Mouse (Mus musculus) adrenal gland, postnatal 4 days (tissue): Measurements from ENCODE around the gene Hnrnpa1. TPM values are rescaled to one million over a fixed set of nuclear protein-coding genes. Genes with fewer than 3 reads are reported as not detected.

ENCODE experiments used
- DNase-seq, 2 experiments: peaks; one replicate each; pipeline ENCODE4 v3.0.0; 2021 to 2022; ENCODE audit warnings: low spot score in 2 of 2, mixed read lengths in 2 of 2
- long read RNA-seq, 2 experiments: library from polyadenylated mRNA; stranded (forward); transcript quantifications; one replicate each; pipeline ENCODE4 v2.0.0; 2021
- total RNA-seq, 2 experiments: library from RNA; stranded (reverse); gene quantifications; 2 replicates each; pipeline ENCODE4 v1.2.3; 2021

Gene Hnrnpa1
- total RNA-seq, result 100 to 1,000 TPM; 404 to 457 TPM
- long read RNA-seq, experiment 1, transcript Hnrnpa1-201 (11 exons, 1,918 nt), result minor isoform, 25 of 267 reads
- long read RNA-seq, experiment 1, transcript Hnrnpa1-202 (10 exons, 1,737 nt), result major isoform, 167 of 267 reads
- long read RNA-seq, experiment 1, transcript Hnrnpa1-203 (11 exons, 1,283 nt), result minor isoform, 16 of 267 reads
- long read RNA-seq, experiment 1, partial matches to known transcripts, result 35 of 267 reads
- long read RNA-seq, experiment 1, other reads (novel, unspliced or antisense), result 23 of 267 reads
- long read RNA-seq, experiment 2, transcript Hnrnpa1-203 (11 exons, 1,283 nt), result minor isoform, 33 of 414 reads
- long read RNA-seq, experiment 2, transcript Hnrnpa1-202 (10 exons, 1,737 nt), result major isoform, 253 of 414 reads
- long read RNA-seq, experiment 2, transcript Hnrnpa1-201 (11 exons, 1,918 nt), result minor isoform, 69 of 414 reads
- long read RNA-seq, experiment 2, partial matches to known transcripts, result 37 of 414 reads
- long read RNA-seq, experiment 2, other reads (novel, unspliced or antisense), result 19 of 414 reads

DNA sequence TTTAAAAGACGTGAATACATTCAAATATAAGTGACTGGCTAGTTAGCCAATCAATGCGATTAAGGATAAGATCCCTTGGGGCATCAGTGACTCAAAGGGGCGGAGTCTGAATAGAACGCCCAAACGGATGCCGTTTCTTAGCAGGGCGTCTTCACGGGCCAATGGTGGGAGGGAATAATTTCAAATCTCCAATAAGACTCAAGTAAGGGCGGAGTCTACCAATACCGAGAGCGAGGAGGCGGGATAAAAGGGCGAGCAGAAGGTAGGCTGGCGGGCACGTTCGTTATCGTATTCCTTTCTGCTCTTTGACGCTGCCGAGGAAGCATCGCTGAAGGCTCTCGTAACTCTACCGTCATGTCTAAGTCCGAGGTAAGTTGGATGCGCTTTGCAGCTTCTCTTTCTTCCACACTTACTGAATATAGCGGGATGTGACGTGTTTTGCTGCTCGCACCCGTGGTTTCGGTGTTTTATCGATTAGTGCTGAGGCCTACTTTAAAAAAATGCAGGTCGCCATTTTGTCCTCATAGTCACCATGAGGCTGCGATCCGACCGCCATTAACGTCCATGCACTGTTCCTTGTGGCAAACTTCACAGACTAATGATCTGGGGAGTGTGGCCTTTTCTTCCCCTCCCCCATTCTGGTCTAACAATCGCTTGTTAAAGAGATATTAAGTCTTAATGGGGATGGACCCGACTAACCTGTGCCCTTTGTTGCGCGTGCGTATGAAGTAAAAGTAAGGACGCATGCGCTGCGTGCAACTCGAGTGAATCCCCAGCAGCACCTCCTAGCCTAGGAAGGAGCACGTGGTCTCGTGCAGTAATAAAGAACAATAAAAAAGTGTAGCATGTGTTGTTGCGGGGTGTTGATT is at the start of gene Hnrnpa1:
Gene Hnrnpa1 (plus strand): TSS at position 273 of the 869 bp plus-strand sequence.
- DNase-seq, result peak; percentile 72 to 80

DNA sequence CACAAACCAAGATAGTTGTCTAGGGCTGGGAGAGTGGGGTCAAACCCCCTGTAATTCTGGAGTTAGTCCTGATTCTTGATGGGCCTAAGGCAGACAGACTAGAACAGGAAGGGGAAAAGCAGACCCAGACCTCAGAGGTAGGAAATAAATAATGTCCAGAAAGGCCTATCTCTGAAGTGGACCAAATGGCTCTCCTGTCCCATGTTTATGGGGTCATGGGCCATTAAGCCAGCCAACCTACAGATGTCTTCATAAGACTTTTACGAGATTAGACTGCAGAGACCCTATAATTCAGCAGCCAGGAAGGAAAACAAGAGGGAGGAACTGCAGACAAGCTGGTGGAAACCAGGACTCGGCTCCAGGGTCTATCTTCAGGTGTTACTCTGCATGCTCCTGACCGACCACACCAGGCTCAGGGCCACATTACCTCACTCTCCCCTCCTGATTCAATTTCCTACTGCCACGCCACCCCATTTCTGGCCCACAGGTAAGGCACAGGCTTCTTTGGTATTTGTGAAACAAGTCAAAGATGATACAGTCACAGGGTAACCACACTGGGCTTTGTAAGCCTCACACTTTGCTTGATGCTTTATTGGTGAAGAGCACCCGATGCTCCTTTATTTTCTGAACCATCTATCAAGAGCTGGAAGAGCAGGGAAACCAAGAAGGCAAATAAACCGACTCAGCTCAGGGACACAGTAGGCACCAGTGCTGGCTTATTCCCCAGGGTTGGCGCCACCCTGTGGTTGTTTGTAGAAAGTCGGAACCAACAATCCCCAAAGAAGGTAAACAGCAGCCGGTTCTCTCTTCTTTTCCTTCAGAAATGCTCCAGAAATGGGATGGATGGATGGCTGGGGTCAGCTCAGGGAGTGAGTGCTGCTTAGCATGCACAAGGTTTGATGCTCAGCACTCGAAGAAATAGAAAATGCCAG is 49.4 kb upstream of the Hnrnpa1 start:
- DNase-seq, result peak in 1 of 2 experiments; percentile 29

DNA sequence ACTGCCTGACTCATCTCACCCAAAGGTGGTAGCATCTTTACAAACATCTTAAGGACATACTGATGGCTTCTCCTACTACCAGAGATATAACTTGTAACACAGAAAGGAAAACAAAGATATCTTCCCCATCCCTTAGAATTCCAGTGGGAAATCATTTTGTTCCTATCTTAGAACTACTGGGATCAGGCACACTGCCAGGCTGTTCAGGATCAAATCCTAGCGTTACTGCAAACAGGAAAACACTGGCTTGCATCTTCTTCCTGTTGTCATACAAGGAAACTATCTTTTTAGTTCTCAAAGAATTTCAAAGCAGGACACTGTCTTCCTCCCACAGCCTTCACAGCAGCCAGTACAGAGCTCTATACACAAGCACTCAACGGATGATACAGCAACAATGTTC is 46.6 kb upstream of the Hnrnpa1 start:
- no peak for DNase-seq

DNA sequence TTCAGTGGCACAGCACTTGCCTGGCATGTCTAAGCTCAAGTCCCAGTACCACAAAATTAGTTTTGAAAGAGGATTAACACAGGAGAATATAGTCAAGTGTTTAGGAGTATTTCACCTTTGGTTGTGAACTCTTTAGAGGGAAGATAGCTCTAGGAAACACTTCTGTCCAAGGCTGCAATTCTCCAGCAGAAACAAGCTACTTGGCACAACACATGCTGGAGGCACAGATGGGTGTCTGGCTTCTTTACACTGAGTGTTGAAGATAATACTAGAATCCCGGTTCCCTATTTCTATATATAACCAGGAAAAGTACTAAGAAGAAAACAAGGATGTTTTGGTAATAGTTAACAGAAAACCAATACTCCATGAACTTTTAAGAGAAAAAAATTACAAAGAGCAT is 43.4 kb upstream of the Hnrnpa1 start:
- DNase-seq, result no peak

DNA sequence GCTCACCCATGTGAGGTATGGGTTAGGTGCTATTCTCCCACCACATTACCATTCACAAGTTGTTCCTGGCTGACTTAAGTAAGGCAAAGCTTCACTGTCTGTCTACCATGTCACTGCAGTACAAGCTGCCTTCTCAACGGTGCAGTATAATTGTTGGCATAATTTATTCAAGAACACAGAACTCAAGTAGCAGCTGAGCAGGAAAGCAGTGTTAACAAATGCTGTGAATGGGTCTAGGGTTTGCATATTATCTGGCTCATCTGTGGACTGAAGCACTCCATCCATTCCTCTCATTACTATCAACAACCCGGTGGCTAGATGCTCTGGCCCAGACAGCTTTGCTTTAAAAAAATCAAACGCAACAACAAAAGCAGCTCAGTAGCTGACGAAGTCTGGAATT is 42.4 kb upstream of the Hnrnpa1 start:
- DNase-seq, result no peak

DNA sequence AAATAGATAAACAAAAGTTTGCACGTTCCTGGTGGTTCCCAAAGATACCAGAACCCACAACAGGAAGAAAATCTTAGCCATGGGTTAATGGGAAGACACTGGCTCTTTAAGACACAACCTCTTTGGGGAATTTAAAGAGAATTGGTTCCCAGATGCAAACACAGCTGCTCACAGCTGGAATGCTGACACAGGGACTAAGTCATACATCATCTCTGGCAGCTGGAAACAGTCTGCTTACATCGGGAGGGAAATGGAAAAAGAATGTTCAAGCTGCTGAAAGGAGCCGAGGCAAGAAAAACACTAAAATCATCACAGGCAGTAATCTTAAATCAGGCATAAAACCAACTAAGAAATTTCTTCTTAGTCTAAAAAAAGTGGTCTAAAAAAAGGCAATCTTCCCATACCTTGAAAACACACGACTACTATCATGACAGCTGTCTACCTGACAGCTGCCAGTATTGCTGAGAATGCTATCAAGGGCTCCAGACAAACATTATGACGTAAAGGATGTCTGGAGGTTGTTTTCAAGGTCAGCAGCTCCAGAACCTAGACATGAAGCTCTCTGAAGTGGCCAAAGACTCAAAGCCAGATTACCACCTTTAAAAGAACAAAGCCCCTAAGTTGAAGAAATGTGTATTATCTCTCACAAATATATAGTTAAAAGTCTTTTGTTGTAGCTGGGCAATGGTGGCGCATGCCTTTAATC is 38.0 kb upstream of the Hnrnpa1 start:
- no peak for DNase-seq

DNA sequence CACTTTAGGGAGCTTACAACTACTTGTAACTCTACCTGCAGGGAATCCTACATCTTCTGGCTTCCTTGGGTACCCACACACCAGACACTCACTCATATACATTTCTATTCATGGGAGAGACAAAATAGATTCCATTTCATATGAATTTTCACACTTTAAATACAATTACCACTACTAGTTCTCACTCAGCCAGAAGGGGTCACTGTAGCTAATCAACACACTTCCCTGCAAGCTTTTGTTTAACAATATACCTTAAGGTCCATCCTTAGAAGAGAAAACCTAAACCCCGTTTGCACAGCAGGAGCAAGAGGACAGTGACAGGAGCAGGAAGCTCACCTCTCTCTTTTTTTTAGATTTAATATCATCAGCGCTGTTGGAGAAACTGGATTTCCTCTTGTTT is 35.1 kb upstream of the Hnrnpa1 start:
- DNase-seq, result no peak

DNA sequence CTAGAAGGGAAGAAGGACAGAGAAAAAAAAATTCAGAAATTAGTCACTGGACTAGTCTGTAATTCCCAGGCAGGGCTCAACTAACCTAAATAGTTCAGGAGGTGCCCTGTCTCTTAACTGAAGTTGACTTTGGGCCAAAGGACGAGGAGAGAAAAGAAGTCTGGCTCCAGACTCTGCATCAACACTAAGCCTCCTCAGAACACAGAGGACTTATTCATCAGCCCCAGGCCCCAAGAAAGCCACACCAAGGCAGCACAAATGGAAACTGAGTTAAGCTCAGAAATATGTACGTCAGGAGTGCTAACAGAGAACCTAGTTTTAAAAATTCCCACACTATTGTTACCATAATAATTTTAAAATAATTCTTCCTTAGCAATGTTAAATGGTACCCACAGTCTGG is 26.1 kb upstream of the Hnrnpa1 start:
- no peak for DNase-seq

DNA sequence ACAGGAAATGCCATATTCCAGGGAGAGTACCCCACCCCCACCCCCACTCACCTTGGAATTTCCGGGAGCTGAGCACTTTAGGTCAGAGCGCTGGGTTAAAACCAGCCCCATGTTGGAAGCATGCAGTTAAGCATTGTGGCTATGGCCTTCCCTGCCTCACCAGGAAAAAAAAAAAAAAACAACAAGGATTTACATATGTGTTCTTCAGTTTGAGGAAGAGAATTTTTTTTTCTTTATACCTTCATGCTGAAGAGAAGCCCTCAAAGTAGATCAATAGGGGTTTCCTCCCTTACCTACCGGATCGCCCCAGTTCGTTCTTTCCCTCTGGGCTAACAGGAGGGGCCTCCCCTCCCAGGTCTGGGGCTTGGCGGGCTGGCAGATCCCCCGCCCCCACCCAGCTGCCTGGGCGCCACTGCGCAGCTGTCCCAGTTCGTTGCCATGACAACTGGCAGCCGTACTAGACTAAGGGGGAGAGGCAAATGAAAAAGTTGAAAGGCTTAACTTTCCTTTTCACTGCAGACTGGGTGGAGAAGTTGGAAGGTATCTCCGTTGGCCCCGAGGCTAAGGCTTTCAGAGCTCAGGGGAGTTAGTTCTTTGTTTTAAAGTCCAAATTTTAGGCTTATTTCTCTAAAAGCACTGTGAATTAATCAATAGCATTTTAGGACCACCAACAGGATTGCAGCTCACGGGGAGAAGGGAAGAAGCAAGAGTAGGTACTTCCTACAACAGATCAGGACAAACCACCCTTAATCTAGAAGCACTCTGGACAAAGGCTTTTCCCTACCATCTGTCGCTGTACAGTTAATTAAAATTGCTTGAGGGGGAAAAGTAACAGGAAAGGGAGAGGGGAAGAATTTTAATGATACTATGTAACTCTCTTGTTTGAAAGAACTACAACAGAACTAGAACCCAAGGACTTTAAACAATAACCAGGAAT is 25.0 kb upstream of the Hnrnpa1 start:
- peak; percentile 72 to 82 for DNase-seq

DNA sequence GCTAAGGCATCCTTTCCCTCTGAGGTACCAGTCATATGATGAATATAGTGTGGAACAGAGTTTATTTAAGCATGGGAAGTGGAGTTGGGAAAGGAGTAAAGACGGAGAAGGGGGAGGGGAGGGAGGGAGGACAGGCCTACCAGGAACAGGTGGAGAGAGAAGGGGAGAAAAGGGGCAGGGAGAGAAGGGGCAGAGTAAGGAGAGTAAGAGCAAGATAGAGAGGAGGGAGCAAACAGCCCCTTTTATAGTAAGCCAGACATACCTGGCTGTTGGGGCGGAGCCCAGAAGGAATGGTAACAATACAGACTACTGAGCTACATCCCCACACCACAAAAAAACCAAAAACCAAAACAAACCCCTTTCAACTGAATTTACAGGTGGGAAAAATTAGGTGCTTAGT is 24.2 kb upstream of the Hnrnpa1 start:
- DNase-seq, result no peak

DNA sequence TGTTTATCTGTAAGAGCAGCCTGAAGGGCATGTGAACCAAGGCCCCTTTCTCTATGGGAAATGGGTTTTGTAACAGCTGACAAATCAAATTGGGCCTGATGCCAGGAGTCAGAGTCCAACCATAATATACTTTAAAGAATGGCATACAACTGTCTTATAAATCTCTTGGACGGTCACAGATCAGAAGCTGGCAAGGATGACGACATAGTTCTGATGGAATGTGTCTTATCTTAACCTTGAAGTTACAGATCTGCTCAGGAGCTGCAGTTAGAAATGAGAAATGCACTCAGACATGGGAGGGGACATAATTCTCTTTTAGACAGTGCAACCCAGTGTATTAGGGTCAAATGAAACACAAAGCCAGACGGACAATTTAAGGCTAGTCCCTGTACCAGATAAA is 19.4 kb upstream of the Hnrnpa1 start:
- peak in 1 of 2 experiments; percentile 31 for DNase-seq

DNA sequence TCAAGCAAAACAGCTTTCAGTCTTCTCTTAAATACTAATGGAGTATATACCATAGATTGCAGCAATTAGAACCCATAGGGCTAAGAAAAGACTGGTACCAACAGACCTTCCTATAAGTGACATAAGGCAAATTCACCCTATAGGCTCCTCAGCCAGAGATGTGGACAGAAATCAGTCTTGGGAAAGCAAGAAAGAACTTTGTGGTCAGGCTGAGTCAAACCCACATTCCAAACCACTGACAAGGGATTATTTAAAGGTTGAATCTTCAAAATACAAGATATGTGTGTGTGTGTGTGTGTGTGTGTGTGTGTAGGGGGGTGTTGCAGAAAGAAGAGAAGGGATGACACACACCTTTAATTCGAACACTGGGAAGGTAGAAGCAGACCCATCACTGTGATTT is 18.8 kb upstream of the Hnrnpa1 start:
- DNase-seq, result no peak

DNA sequence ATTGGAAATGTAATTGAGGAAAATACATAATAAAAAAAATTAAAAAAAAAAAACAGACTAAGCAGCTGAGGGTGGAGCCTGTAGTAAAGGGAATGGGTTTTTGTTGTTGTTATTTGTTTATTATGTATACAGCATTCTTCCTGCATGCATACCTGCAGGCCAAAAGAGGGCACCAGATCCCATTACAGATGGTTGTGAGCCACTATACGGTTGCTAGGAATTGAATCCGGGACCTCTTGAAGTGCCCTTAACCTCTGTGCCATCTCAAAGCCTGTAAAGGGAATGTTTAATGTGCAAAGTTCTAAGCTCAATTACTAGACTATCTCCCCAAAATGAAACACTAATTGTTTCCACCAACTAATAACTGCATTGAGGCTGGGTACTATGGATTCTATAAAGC is 16.1 kb upstream of the Hnrnpa1 start:
- no peak for DNase-seq

DNA sequence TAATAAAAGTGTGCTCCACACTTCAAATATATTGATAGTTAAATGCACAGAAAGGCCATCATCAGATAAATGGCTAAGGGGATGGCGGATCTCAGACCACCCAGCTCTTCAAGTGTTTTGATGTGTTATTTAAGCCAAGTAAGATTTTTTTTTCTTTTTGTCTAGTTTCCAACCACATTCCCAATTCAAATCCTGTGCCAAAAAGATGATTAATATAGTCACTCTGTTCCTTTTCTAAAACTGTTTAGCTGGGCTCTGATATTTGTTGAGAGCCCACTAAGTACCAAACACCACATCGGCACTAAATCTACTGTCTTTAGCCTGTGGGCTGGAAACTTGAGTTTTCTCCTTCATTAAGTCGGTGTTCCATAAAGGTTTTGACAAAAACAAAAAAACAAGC is 13.2 kb upstream of the Hnrnpa1 start:
- no peak for DNase-seq

DNA sequence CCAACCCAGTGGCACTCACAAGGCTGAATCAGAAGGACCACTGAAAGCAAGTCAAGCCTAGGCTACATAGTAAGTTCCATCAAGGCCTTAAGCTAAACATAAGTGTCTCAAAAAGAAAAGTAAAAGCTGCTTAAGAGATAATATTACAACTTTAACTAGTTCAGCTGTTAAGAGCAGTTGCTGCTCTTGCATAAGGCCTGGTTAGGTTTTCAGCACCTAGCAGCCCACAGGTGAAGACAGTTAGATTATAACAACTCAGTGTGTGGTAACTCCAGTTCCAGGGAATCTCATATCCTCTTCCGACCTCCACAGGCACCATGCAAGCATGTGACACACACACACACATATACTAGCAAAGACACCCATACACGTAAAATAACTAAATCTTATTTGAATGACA is 12.7 kb upstream of the Hnrnpa1 start:
- DNase-seq, result no peak

DNA sequence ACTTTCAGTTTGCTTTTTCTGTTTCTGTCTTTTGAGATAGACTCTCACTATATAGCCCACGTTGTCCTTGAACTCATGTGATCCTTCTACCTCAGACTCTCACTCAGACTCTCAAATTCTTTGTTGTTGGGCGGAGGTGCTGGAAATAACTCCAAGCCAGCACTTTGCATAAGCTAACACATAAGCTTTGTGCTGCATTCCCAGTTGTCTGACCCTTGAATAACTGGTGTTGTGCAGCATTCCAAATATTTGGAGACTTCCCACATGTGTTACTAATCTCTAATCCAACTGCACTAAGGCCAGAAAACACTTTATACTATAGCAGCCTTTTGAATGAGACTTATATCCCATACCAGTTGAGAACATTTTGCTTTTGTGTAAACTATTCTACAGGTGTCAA is 11.3 kb upstream of the Hnrnpa1 start:
- DNase-seq, result no peak

DNA sequence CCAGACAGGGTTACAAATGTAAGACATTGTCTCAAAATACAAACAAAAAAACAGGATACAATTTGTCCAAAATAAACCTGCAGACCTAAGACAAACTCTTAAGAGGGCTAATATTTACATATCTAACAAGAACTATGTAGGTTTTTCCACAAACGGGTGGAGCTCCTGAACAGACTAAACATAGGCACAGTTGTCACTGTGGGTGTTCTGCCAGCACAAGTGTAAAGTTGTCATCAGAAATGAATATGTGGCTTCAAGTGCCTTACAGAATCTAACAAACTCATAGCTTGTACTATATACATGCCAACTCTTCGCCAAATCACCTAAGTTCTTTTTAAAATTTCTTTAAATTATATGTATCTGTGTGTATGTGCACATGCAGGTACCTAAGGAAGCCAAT is 7.1 kb upstream of the Hnrnpa1 start:
- DNase-seq, result no peak

DNA sequence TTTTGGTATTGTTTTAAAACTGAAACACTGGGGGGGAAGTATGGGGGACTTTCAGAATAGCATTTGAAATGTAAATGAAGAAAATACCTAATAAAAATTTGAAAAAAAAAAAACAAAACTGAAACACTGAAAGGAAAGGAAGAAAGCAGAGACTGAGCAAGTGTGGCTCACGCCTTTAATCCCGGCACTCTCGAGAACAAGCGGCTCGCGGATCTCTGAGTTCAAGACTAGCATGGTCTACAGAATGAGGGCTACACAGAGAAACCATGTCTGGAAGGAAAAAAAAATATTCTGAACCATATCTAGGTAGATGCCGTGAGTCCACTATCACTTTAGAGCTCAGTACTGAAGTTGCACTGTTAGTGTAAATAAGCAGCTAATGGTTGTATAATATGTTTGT is 2.9 kb upstream of the Hnrnpa1 start:
- no peak for DNase-seq

DNA sequence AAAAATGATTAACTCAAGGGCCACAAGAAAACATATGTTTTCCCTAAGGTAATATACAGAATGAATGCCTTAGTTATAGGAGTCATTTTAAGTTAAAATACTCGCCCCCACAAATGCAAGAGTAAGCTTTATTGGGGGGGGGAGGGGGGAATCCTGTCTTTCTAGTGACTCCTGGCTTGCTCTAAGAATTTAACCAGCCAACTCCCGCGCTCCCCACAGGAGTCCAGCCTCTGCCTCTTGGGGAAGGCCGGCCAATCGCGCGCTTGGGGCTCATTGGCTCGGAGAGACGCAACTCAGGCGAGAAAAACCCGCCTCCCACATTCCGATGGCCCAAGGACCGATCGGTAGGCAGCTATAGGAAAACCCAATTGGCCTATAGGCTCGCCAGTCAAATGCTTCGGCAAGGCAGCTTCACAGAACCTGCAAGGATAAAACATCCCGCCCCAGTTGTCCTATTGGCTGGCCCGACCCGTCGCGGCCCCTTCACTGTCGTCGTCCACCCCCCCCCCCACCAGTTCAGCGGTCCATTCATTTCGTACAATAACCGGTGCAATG is 1.0 kb upstream of the Hnrnpa1 start:
- DNase-seq, result peak; percentile 70 to 83
